Mouse (Mus musculus) forebrain, embryonic 16.5 days (tissue): ENCODE measurements at regions not wholly inside any gene's neighbourhood (a gene's known extent, or its start where the extent isn't known, plus 50 kb on each side); places are given as distances from the start of the nearest gene placed in this dataset.

Source experiments
- ATAC-seq: fragments of 200-750 bp; cut with Nextera tagmentation; 2 replicates; pipeline ENCODE4 v1.8.0; 2017; ENCODE audit warnings: mild to moderate bottlenecking, moderate library complexity
- H3K27ac ChIP-seq: fragments of 300-500 bp; sonication (generic); 2 replicates; pipeline ENCODE4 v1.5.1; 2014; ENCODE audit warnings: low read length, control low read depth
- H3K27me3 ChIP-seq: fragments of 300-500 bp; sonication (generic); replicated peaks from 2 replicates; pipeline ENCODE4 v1.6.1; 2014; ENCODE audit warnings: low read length; ENCODE audit not compliant: control insufficient read depth, insufficient read depth
- H3K36me3 ChIP-seq: fragments of 300-500 bp; sonication (generic); 2 replicates; pipeline ENCODE4 v1.6.1; 2014; ENCODE audit not compliant: control insufficient read depth, insufficient read depth
- H3K4me1 ChIP-seq: fragments of 300-500 bp; sonication (generic); replicated peaks from 2 replicates; pipeline ENCODE4 v1.6.1; 2014; ENCODE audit warnings: low read length; ENCODE audit not compliant: control insufficient read depth, insufficient read depth
- H3K4me2 ChIP-seq: fragments of 300-500 bp; sonication (generic); 2 replicates; pipeline ENCODE4 v1.6.1; 2014; ENCODE audit warnings: mild to moderate bottlenecking, low read length, control low read depth
- H3K4me3 ChIP-seq: fragments of 300-500 bp; sonication (generic); replicated peaks from 2 replicates; pipeline ENCODE4 v1.5.1; 2014; ENCODE audit warnings: mild to moderate bottlenecking, low read length, control low read depth
- H3K9ac ChIP-seq: fragments of 300-500 bp; sonication (generic); replicated peaks from 2 replicates; pipeline ENCODE4 v1.6.1; 2014; ENCODE audit warnings: low read depth, low read length, control low read depth
- H3K9me3 ChIP-seq: fragments of 300-500 bp; sonication (generic); 2 replicates; pipeline ENCODE4 v1.6.1; 2016; ENCODE audit warnings: low read length; ENCODE audit not compliant: control insufficient read depth
- WGBS: fragments of 180-500 bp; shearing (Covaris S2); extraction: QIAGEN DNeasy Blood & Tissue Kit; methylation state at CpG from one replicate; pipeline ENCODE4 v1.1.7; 2014; 5-methylcytosine and 5-hydroxymethylcytosine counted together

DNA sequence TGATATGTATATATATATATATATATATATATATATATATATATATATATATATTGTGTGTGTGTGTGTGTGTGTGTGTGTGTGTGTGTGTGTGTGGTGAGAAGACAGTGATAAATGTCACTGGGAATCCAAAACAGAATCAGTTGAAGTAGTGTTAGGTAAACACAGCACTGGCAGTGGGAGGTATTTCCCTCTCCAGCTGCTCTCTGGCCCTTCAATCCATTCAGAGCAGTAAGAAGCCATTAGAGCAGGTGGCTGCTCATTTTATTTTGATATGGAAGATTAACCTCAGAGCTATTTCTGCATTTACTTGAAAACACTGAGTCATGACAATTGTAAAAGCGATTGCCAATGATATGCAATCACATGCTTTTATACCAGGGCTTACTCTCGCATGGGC lies 2350.1 kb upstream of the Pcdh20 start:
- WGBS, result 59% methylated on average over 2 of the region's 2 CpGs
- no peak for ATAC-seq
- Histone ChIP-seq H3K4me3 (no peak overlapping the region), H3K36me3 (no peaks in the 10 kb centered on the region), H3K4me1 (no peaks in the 10 kb centered on the region), H3K9ac (no peak overlapping the region), H3K27me3 (no peaks in the 10 kb centered on the region), H3K27ac (no peak overlapping the region), H3K4me2 (no peak overlapping the region), H3K9me3 (no peaks in the 10 kb centered on the region)

DNA sequence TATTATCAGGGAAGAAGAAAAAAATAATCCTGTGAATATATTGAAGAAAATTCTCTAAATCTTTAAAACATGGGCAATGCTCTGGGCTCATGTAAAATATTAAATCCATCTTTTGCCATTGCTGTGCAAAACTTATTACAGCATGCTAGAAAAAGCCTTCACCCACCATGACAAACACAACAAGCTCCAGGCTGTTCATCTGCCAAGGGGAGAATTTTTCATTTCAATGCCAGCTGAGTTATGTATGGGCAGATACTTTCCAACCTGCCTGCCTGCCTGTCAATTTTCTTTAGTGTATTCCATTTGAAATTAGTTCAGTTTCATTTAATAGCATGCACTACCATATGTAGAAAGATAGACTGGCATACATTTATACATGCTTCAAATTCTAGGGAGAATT lies 2339.0 kb upstream of the Pcdh20 start:
- H3K4me1 ChIP-seq, result no peaks in the 10 kb centered on the region
- H3K9me3 ChIP-seq, result no peaks in the 10 kb centered on the region
- no peak overlapping the region for H3K4me2 ChIP-seq
- H3K9ac ChIP-seq, result no peak overlapping the region
- H3K36me3 ChIP-seq, result no peaks in the 10 kb centered on the region
- ATAC-seq, result peak; percentile 58
- no peak overlapping the region for H3K4me3 ChIP-seq
- no peaks in the 10 kb centered on the region for H3K27me3 ChIP-seq
- no peak overlapping the region for H3K27ac ChIP-seq

DNA sequence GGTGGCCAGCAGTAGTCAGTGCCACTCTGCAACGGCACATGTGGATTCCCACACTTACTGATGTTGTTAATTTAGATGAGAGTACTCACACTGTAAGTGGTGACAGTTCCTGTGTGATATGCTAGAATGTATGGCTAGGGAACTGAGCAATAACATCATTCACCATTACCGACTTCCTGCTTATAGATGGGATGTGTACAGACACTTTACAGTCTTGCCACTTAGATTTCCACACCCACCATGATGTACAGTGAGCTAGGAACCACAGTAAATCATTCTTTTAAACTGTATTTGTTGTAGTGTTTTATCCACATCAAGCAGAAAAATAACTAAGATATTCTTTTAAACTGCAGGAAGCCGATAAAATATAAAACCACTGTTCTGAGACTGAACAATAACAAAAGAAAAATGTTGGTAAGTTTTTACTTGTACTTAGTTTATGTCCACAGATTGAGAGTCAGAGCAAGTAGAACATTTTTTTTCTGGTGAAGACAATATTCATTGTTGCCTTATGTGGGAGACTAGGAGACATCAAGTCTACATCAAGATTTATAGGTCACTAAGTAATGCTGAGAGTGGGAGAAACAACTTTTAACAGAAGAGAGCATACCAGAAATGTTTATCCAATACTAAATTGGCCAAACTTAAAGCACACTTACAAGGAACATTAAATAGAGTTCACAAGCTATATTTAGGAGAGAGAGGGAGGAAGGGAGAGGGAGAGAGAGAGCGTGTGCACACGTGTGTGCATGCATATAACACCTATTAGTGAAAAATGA lies 2318.7 kb upstream of the Pcdh20 start:
- Histone ChIP-seq H3K4me2 (no peak overlapping the region), H3K4me1 (no peaks in the 10 kb centered on the region), H3K9me3 (no peaks in the 10 kb centered on the region), H3K36me3 (no peaks in the 10 kb centered on the region), H3K9ac (no peak overlapping the region), H3K27ac (no peak overlapping the region), H3K4me3 (no peak overlapping the region), H3K27me3 (no peaks in the 10 kb centered on the region)
- no peak for ATAC-seq
- 93% methylated on average over 5 of the region's 5 CpGs for WGBS
